Mouse (Mus musculus): ENCODE results near the gene Pcyt1b. TPM values are rescaled to one million over a fixed set of nuclear protein-coding genes. Genes with fewer than 3 reads are reported as not detected.

Gene Pcyt1b
- total RNA-seq (2021), result under 1 TPM; 0.17 to 0.34 TPM

- intact Hi-C loops (cut with DNase I), result no loop called here
Observed at GRCm38 (mm10) chrX:93654218-93655002, at the start of gene Pcyt1b. TSS of gene Pcyt1b (plus strand) at chrX:93654863.

GRCm38 (mm10) chrX:93630256-93630655, 24.4 kb upstream of the Pcyt1b start:
- intact Hi-C loops (cut with DNase I), result no loop called here
- no peak for DNase-seq (ENCODE audit: low spot score)

More at GRCm38 (mm10) chrX:93654218-93655002, at the start of gene Pcyt1b:
- DNase-seq (ENCODE audit: low spot score), result no peak

GRCm38 (mm10) chrX:93631657-93632449, 22.8 kb upstream of the Pcyt1b start, which contains the start of gene Pola1:
TSS of gene Pola1 (minus strand) at chrX:93632155.
- intact Hi-C loops (cut with DNase I), result no loop called here
- DNase-seq (ENCODE audit: low spot score), result peak; percentile 83

- no peak for DNase-seq (ENCODE audit: low spot score)
Observed at GRCm38 (mm10) chrX:93634861-93635375, 19.7 kb upstream of the Pcyt1b start.

GRCm38 (mm10) chrX:93643600-93643999, 11.1 kb upstream of the Pcyt1b start:
- intact Hi-C loops (cut with DNase I), result no loop called here
- DNase-seq (ENCODE audit: low spot score), result no peak

More at GRCm38 (mm10) chrX:93634861-93635375, 19.7 kb upstream of the Pcyt1b start:
- intact Hi-C loops (cut with DNase I), result no loop called here

- no peak for DNase-seq (ENCODE audit: low spot score)
- intact Hi-C loops (cut with DNase I), result no loop called here
Observed at GRCm38 (mm10) chrX:93644022-93644421, 10.6 kb upstream of the Pcyt1b start.

GRCm38 (mm10) chrX:93650738-93651137, 3.9 kb upstream of the Pcyt1b start:
- intact Hi-C loops (cut with DNase I), result no loop called here
- no peak for DNase-seq (ENCODE audit: low spot score)

- intact Hi-C loops (cut with DNase I), result no loop called here
Observed at GRCm38 (mm10) chrX:93655153-93655552, 490 bp downstream of the Pcyt1b start.

GRCm38 (mm10) chrX:93663919-93664586, 9.4 kb downstream of the Pcyt1b start:
- intact Hi-C loops (cut with DNase I), result no loop called here
- no peak for DNase-seq (ENCODE audit: low spot score)

More at GRCm38 (mm10) chrX:93655153-93655552, 490 bp downstream of the Pcyt1b start:
- DNase-seq (ENCODE audit: low spot score), result no peak

GRCm38 (mm10) chrX:93664787-93665186, 10.1 kb downstream of the Pcyt1b start:
- intact Hi-C loops (cut with DNase I), result no loop called here

GRCm38 (mm10) chrX:93674432-93674831, 19.8 kb downstream of the Pcyt1b start:
- intact Hi-C loops (cut with DNase I), result no loop called here
- no peak for DNase-seq (ENCODE audit: low spot score)

More at GRCm38 (mm10) chrX:93664787-93665186, 10.1 kb downstream of the Pcyt1b start:
- no peak for DNase-seq (ENCODE audit: low spot score)

GRCm38 (mm10) chrX:93674836-93675795, 20.5 kb downstream of the Pcyt1b start:
- DNase-seq (ENCODE audit: low spot score), result no peak
- intact Hi-C loops (cut with DNase I), result no loop called here

GRCm38 (mm10) chrX:93676228-93676627, 21.6 kb downstream of the Pcyt1b start:
- intact Hi-C loops (cut with DNase I), result no loop called here
- DNase-seq (ENCODE audit: low spot score), result no peak

GRCm38 (mm10) chrX:93689287-93689686, 34.6 kb downstream of the Pcyt1b start:
- DNase-seq (ENCODE audit: low spot score), result no peak

GRCm38 (mm10) chrX:93690672-93691071, 36.0 kb downstream of the Pcyt1b start:
- intact Hi-C loops (cut with DNase I), result no loop called here
- no peak for DNase-seq (ENCODE audit: low spot score)

More at GRCm38 (mm10) chrX:93689287-93689686, 34.6 kb downstream of the Pcyt1b start:
- intact Hi-C loops (cut with DNase I), result no loop called here

- intact Hi-C loops (cut with DNase I), result no loop called here
- DNase-seq (ENCODE audit: low spot score), result no peak
Observed at GRCm38 (mm10) chrX:93697596-93697995, 42.9 kb downstream of the Pcyt1b start.

- peak; percentile 23 for DNase-seq (ENCODE audit: low spot score)
- intact Hi-C loops (cut with DNase I), result no loop called here
Observed at GRCm38 (mm10) chrX:93700528-93701225, 46.0 kb downstream of the Pcyt1b start.

- no peak for DNase-seq (ENCODE audit: low spot score)
- intact Hi-C loops (cut with DNase I), result no loop called here
Observed at GRCm38 (mm10) chrX:93712566-93712965, 57.9 kb downstream of the Pcyt1b start.

All from heart, postnatal 25 days (tissue).